Mouse (Mus musculus) layer of hippocampus, postnatal 25 days (tissue): ENCODE measurements around the gene Ptpdc1. TPM values are rescaled to one million over a fixed set of nuclear protein-coding genes. Genes with fewer than 3 reads are reported as not detected.
A peak's percentile ranks its signal among the peaks of the same experiment; 100 is the strongest.

Source experiments
- DNase-seq, 2 experiments: peaks; one replicate each; pipeline ENCODE4 v3.0.0; 2022; ENCODE audit warnings: mixed read lengths in 2 of 2, low spot score in 1 of 2; ENCODE audit errors: extremely low spot score in 1 of 2
- total RNA-seq, 2 experiments: library from RNA; stranded (reverse); gene quantifications; 2 replicates each; pipeline ENCODE4 v1.2.3; 2021

Ptpdc1 gene
- total RNA-seq, 2 experiments from 2014 or later = 40.2 to 44.1 TPM

GRCm38 (mm10) chr13:48657791-48658190 is 32.3 kb upstream of the Ptpdc1 start:
- no peak for DNase-seq

DNA sequence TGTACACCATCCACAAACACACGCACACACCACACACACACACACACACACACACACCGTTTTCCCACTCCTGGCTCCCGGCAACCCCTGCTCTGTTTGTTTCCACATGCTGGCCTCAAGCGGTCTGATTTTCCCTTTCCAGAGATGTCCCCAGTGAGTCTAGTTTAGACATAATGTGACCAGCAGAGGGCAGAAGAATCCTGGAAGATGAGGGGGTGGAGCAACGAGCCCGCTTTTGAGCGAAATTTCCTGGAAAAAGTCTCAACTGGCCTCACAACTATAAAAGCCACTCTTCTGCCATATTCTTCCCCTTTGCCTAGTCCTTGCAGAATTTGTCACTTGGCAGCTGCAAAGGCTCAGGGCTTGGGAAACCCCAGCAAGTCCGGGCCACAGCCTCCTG is 30.2 kb upstream of the Ptpdc1 start:
- DNase-seq = peak in 1 of 2 experiments; percentile 31

- peak; percentile 63 to 90 for DNase-seq
Measured at GRCm38 (mm10) chr13:48653788-48654770, 28.6 kb upstream of the Ptpdc1 start.

DNA sequence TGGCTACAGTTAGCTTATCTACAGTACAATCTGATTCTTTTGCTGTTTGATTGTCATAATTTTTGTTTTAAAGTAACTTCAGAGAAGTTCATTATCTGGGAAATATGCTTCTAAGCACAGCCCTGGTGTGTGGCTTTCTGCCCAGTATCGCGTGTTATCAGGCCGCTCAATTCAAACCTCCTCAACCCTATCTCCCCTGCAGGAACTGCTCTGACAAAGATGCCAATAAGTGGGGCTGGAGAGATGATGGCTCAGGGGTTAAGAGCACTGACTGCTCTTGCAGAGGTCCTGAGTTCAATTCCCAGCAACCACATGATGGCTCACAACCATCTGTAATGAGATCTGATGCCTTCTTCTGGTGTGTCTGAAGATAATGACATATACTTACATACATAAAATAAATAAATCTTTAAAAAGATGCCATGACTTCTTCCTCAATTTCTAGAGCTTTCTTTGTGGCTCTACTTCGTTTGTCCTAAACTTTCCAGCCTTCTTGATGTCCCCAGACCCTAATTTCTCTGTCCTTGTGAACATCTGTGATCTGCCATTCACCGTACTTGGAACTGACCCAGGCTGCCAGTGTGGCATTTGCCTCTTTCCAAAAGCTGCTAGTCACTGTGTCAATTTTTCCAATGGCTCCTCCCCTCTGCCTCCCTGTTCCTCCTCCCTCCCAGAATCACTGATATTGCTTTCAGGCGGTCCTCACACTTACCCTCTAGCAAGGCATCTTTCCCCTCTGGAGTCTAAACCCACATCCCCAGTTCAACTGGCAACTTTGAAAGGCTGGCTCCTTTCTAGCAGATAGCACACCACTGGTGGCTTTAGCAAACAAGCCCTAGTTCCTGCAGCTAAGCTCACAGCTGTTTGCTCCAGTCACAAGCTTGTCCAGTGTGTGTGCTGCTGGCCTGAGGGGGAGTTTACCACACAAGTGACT is 25.9 kb upstream of the Ptpdc1 start:
- no peak for DNase-seq

GRCm38 (mm10) chr13:48650615-48651014 is 25.2 kb upstream of the Ptpdc1 start:
- DNase-seq = no peak

DNA sequence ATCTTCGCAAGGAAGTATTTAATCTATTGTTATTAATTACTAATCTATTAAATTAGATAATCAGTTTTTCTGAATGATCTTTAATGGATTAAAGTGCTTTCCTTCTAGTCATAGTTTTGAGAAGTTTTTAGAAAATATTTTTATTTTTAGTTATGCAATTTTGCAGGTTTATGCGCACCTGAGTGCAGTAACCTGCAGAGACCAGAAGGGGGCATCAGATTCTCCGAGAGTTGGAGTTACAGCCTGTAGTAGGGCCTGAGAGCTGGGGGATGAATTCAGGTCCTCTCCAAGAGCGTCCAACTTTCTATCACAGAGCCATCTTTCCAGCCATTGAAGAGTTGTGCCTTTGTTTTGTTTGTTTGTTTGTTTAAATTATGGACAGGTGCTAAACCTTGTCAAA is 21.2 kb upstream of the Ptpdc1 start:
- DNase-seq = no peak

- no peak for DNase-seq
Measured at GRCm38 (mm10) chr13:48643991-48644390, 18.5 kb upstream of the Ptpdc1 start.

GRCm38 (mm10) chr13:48643072-48643471 is 17.6 kb upstream of the Ptpdc1 start:
- no peak for DNase-seq

- DNase-seq = peak in 1 of 2 experiments; percentile 46
Measured at GRCm38 (mm10) chr13:48639570-48639969, 14.1 kb upstream of the Ptpdc1 start.

- DNase-seq = no peak
Measured at GRCm38 (mm10) chr13:48637706-48638105, 12.2 kb upstream of the Ptpdc1 start.

GRCm38 (mm10) chr13:48631691-48632090 is 6.2 kb upstream of the Ptpdc1 start:
- DNase-seq = no peak

- no peak for DNase-seq
Measured at GRCm38 (mm10) chr13:48624968-48625398, 481 bp downstream of the Ptpdc1 start.

DNA sequence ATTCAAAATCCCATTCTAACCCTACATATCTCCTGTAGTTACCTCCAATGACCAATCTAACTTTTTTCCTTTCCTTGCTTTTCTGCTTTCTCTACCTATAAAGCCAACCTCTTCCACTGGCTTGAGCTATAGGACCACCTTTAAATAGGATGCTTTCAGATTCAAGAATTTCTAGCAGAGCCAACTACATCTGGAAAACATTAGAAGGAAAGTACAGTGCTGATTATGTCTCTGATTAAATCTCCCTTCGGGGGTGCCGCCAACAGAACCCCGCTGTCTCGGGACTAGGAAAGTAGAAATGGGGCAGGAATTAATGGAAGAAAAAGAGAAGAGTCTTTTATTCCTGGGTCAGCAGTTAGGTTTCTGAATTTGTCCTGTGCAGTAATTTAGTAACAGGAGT is 6.6 kb downstream of the Ptpdc1 start:
- DNase-seq = no peak

GRCm38 (mm10) chr13:48617774-48618173 is 7.7 kb downstream of the Ptpdc1 start:
- no peak for DNase-seq

DNA sequence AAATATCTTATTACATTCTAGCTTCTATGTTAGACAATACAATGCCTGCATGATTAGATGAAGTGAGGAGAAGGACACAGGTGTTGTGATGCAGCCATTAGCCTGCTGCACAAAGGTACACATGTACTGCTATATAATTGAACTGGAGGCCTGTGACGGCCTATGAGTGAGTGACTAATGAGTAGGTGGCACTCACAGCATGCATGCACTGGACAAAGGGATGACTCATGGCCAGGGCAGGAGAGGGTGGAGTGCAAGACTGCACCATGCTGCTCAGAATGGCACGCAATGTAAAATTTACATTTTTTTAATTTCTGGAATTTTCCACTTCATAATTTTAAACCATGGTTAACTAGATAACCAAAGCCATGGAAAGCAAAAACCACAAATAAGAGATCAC is 10.9 kb downstream of the Ptpdc1 start:
- DNase-seq = no peak

DNA sequence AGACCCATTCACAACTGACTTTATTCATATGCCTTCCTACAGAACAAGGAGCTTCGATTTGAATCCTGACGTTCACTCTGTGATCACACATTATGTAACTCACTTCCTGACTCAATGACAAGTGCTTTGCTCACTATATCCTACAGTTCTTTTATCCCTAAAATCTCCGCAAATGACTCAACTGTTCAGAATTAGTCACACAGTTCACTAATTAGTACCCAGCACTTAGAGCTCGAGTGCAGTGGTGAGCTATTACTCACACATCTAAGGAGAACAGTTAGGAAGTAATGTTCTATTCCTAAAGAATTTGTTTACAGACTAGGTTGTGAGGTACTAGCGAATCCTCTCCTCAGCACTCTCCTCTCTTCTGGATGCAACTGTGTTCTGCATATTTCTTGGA is 16.4 kb downstream of the Ptpdc1 start:
- no peak for DNase-seq

DNA sequence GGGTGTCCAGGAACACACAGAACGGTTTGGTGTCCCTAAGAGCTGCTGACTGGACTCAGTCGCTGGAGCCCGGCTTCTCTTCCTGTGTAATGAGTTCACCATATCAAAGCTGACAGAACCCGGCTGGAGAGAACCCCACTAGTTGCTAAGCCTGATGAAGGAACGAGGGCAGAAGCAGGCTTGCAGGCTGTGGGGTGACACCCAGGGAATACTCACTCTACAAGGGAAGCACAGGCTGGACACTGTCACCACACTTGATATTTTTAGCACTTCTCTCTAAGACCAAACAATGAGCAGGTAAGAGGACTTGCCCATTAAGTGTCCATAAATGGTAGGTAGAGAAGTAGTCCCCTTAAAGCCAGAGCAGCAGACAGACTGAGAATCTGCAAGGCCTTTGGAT is 20.9 kb downstream of the Ptpdc1 start:
- DNase-seq = no peak

DNA sequence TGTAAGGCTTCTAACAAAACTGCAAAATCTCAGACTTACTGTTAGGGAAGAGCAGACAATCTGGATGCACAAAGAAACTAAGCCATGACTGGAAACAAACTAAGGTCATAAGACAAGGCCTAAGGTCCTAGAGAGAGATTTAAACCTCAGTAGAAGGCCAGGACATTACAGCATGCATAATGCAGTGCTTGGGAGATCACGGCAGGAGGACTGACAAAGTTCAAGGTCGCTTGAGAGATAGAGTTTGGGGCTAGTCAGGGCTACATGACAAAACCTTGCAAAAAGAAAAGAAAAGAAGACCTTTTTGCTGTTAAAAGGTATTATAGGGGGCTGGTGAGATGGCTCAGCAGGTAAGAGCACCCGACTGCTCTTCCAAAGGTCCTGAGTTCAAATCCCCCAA is 22.2 kb downstream of the Ptpdc1 start:
- no peak for DNase-seq

- peak in 1 of 2 experiments; percentile 17 for DNase-seq
Measured at GRCm38 (mm10) chr13:48594605-48595004, 30.9 kb downstream of the Ptpdc1 start.

GRCm38 (mm10) chr13:48594031-48594430 is 31.4 kb downstream of the Ptpdc1 start:
- DNase-seq = peak in 1 of 2 experiments; percentile 33

GRCm38 (mm10) chr13:48593181-48593580 is 32.3 kb downstream of the Ptpdc1 start:
- peak; percentile 21 to 47 for DNase-seq
